Mouse (Mus musculus): ENCODE results near the gene Cpd.

DNA sequence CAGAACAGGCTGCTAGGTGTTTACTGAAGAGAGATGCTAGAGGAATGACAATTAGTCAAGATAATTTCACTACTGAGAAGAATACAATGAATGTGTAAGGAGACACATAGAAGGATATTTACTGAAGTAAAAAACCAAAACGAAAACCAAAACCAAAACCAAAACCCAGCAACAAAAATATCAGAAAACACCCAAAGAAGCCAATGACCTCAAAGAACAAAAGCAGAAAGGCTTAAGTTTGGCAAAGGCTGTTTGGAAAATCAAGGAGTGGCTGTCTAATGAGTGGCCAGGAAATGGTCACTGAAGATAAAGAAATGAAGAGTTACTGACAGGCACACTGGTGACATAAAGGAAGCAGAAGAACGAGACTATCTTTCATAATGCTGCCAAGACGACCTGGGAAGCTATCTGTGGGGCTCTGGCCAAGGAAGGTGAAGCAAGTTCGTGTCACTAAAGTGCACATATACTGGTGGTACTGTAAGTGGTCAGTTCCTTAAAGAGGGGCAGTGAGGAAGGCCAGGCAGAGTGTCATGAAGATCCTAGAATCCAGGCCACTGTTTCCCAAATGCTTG is 111.0 kb downstream of the Cpd start:
- TF ChIP-seq TAL1 (IDR thresholded peaks at IDR 0.05; ENCODE audit: low read length) (no peak), GATA1 (IDR thresholded peaks at IDR 0.05; ENCODE audit: low read length) (no peak)
